Comparison of ENCODE assay signal across 25 mouse cellular contexts in the genomic region with DNA sequence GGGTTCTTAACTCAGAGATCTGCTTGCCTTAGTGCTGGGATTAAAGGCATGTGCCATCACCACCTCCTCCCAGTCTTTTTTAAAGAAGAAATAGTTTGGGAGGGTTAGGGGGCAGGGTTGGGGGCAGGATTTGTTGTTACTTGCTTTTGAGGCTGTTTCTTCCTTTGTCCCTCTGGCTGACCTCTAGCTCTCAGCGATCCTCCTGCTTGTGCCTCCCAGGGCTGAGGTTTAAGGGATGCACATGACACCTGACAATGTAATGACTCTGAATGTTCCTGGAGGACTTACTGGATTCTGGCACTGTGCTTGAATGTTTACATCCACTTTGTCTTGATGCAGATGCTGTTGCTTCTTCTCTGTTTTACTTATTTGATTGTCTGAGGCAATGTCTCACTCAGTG.
"Had no signal": no experiment of that assay in that cellular context is flagged by ENCODE, and none has a peak within 500 bp of the region (broad histone marks: within the 10 kb centered on the region; RNA-seq: fewer than 3 reads in every experiment).

No protein-coding gene starts in this region.

- H3K27me3 ChIP-seq: kidney, embryonic 15.5 days; limb, embryonic 13.5 days; lung, embryonic 15.5 days; midbrain, embryonic 12.5 days; midbrain, embryonic 15.5 days; neural tube, embryonic 12.5 days; neural tube, embryonic 15.5 days; stomach, embryonic 15.5 days had no signal

- H3K27ac ChIP-seq: hindbrain, postnatal 0 days; kidney, embryonic 15.5 days; limb, embryonic 10.5 days; limb, embryonic 13.5 days; lung, embryonic 15.5 days; midbrain, embryonic 12.5 days; midbrain, embryonic 15.5 days; neural tube, embryonic 12.5 days; neural tube, embryonic 15.5 days; stomach, embryonic 15.5 days had no signal

- H3K4me1 ChIP-seq: limb, embryonic 13.5 days; midbrain, embryonic 12.5 days; midbrain, embryonic 15.5 days; neural tube, embryonic 12.5 days; neural tube, embryonic 15.5 days; stomach, embryonic 15.5 days had no signal

- H3K4me2 ChIP-seq: kidney, embryonic 15.5 days; limb, embryonic 13.5 days; lung, embryonic 15.5 days; midbrain, embryonic 12.5 days; midbrain, embryonic 15.5 days; neural tube, embryonic 12.5 days; neural tube, embryonic 15.5 days; stomach, embryonic 15.5 days had no signal

- H3K4me3 ChIP-seq: kidney, embryonic 15.5 days; limb, embryonic 10.5 days; limb, embryonic 13.5 days; lung, embryonic 15.5 days; midbrain, embryonic 12.5 days; midbrain, embryonic 15.5 days; neural tube, embryonic 12.5 days; neural tube, embryonic 15.5 days; stomach, embryonic 15.5 days had no signal

- H3K9me3 ChIP-seq: kidney, embryonic 15.5 days; limb, embryonic 10.5 days; limb, embryonic 13.5 days; lung, embryonic 15.5 days; midbrain, embryonic 12.5 days; midbrain, embryonic 15.5 days; neural tube, embryonic 12.5 days; neural tube, embryonic 15.5 days; stomach, embryonic 15.5 days had no signal

- ATAC-seq: hindbrain, postnatal 0 days; inflammation-experienced regulatory T-cells, adult 6 months; midbrain, embryonic 15.5 days had no signal

- DNase-seq: kidney, adult 11 months; kidney, adult 8-10 months; kidney, postnatal 10 days; kidney, postnatal 36 days; lung, adult 18-20 months; lung, postnatal 10 days; lung, postnatal 36 days; right cerebral cortex, adult 18-20 months; right cerebral cortex, postnatal 14 days; right cerebral cortex, postnatal 4 days; spleen, adult 18-20 months; thymus, adult 18-20 months; thymus, postnatal 14 days; thymus, postnatal 4 days had no signal

- H3K36me3 ChIP-seq: kidney, embryonic 15.5 days; limb, embryonic 10.5 days; limb, embryonic 13.5 days; lung, embryonic 15.5 days; midbrain, embryonic 12.5 days; midbrain, embryonic 15.5 days; neural tube, embryonic 12.5 days; neural tube, embryonic 15.5 days; stomach, embryonic 15.5 days had no signal

- H3K9ac ChIP-seq: kidney, embryonic 15.5 days; limb, embryonic 13.5 days; lung, embryonic 15.5 days; midbrain, embryonic 12.5 days; midbrain, embryonic 15.5 days; neural tube, embryonic 12.5 days; neural tube, embryonic 15.5 days; stomach, embryonic 15.5 days had no signal
